Mouse (Mus musculus) lung, postnatal 0 days (tissue): ENCODE data around the gene Klb.

Experiments
- CTCF ChIP-seq: IDR thresholded peaks from 2 replicates; pipeline ENCODE4 v1.5.1; 2016; ENCODE audit warnings: antibody characterized with exemption, mild to moderate bottlenecking
- EP300 ChIP-seq: IDR thresholded peaks from 2 replicates; pipeline ENCODE4 v1.6.1; 2016; ENCODE audit warnings: antibody characterized with exemption, mild to moderate bottlenecking, control low read depth

DNA sequence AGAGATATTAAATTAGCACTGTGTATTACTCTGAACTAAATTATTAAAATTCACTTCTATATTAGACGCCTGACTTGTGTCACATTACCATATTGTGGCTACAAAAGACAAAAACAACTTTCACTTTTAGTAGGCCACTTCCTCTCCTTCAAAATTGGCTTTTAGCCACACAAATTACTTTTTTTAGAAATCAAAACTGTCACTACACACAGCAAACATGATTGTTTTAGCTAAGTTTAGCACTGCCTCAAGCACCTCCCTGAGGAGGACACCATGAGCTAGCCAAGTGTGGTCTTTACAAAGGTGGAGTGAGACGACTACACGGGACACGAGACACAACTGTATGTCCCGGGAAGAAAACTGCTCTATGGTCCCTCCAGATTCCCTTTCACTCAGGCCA lies 21.9 kb upstream of the Klb start:
- TF ChIP-seq CTCF (no peak), EP300 (no peak)
